Mouse (Mus musculus) lung, embryonic 15.5 days (tissue): Measurements from ENCODE around the gene Fam163b. TPM values are rescaled to one million over a fixed set of nuclear protein-coding genes. Genes with fewer than 3 reads are reported as not detected.

ENCODE experiments used
- ATAC-seq: fragments of 200-750 bp; cut with Nextera tagmentation; 2 replicates; pipeline ENCODE4 v1.8.0; 2017; ENCODE audit warnings: moderate number of reproducible peaks, borderline replicate concordance; ENCODE audit not compliant: low FRiP score, low TSS enrichment; ENCODE audit errors: extremely low read depth
- H3K27ac ChIP-seq: fragments of 300-500 bp; sonication (generic); 2 replicates; pipeline ENCODE4 v1.5.1; 2015; ENCODE audit warnings: moderate library complexity, mild to moderate bottlenecking, inconsistent platforms
- H3K27me3 ChIP-seq: fragments of 300-500 bp; sonication (generic); 2 replicates; pipeline ENCODE4 v1.6.1; 2015; ENCODE audit warnings: inconsistent platforms
- H3K36me3 ChIP-seq: fragments of 300-500 bp; sonication (generic); 2 replicates; pipeline ENCODE4 v1.6.1; 2015; ENCODE audit warnings: inconsistent platforms
- H3K4me1 ChIP-seq: fragments of 300-500 bp; sonication (generic); 2 replicates; pipeline ENCODE4 v1.6.1; 2015; ENCODE audit warnings: inconsistent platforms
- H3K4me2 ChIP-seq: fragments of 300-500 bp; sonication (generic); 2 replicates; pipeline ENCODE4 v1.6.1; 2015; ENCODE audit warnings: inconsistent platforms, mild to moderate bottlenecking, moderate library complexity
- H3K4me3 ChIP-seq: fragments of 300-500 bp; sonication (generic); 2 replicates; pipeline ENCODE4 v1.5.1; 2015; ENCODE audit warnings: mild to moderate bottlenecking, inconsistent platforms
- H3K9ac ChIP-seq: fragments of 300-500 bp; sonication (generic); 2 replicates; pipeline ENCODE4 v1.6.1; 2015; ENCODE audit warnings: inconsistent platforms
- H3K9me3 ChIP-seq: fragments of 300-500 bp; sonication (generic); 2 replicates; pipeline ENCODE4 v1.6.1; 2016; ENCODE audit warnings: inconsistent platforms
- whole genome bisulfite sequencing: fragments of 180-500 bp; shearing (Covaris S2); methylation state at CpG from one replicate; pipeline ENCODE4 v1.1.7; 2015; 5-methylcytosine and 5-hydroxymethylcytosine counted together
- polyA plus RNA-seq: library from polyadenylated mRNA; unstranded; fragments of >200 nt; fragmentation: Nextera tagmentation; extraction: Ambion mirVana; gene quantifications from 2 replicates; pipeline ENCODE4 v1.2.1, GENCODE M21; 2015

The Fam163b gene
- polyA plus RNA-seq = 0.69 and 0.70 TPM in 2 replicates

- under 1% methylated on average over 61 of the region's 62 CpGs for WGBS
- Histone ChIP-seq H3K9me3 (no peaks in the 10 kb centered on the region), H3K4me1 (peaks cover 6% of the 10 kb centered on the region; the same call in 1 of the 2 replicates), H3K36me3 (no peaks in the 10 kb centered on the region), H3K27ac (no peak within 1 kb of the TSS), H3K4me2 (peak within 1 kb of the TSS; percentile 83), H3K27me3 (peaks cover 57% of the 10 kb centered on the region), H3K9ac (0 out of 2 replicates have a peak within 1 kb of the TSS, but pooled peaks have one; percentile 0), H3K4me3 (peak within 1 kb of the TSS; percentile 39)
- ATAC-seq = peak; percentile 71; the same call in 1 of the 2 replicates
Measured at GRCm38 (mm10) chr2:27141950-27142693, at the start of gene Fam163b. TSS of gene Fam163b (minus strand) at chr2:27142491.

GRCm38 (mm10) chr2:27189994-27190393, 47.7 kb upstream of the Fam163b start:
- no peak for ATAC-seq
- no peaks in the 10 kb centered on the region for H3K4me1 ChIP-seq
- H3K27ac ChIP-seq = no peak overlapping the region
- H3K36me3 ChIP-seq = 0 out of 2 replicates have a peak, but pooled peaks cover 3% of the 10 kb centered on the region
- H3K9me3 ChIP-seq = no peaks in the 10 kb centered on the region
- 45% methylated on average over 4 of the region's 4 CpGs for WGBS
- no peaks in the 10 kb centered on the region for H3K27me3 ChIP-seq
- H3K4me3 ChIP-seq = no peak overlapping the region
- H3K9ac ChIP-seq = no peak overlapping the region
- no peak overlapping the region for H3K4me2 ChIP-seq

- Histone ChIP-seq H3K4me1 (peaks cover 9% of the 10 kb centered on the region; the same call in 1 of the 2 replicates), H3K9me3 (no peaks in the 10 kb centered on the region), H3K27me3 (no peaks in the 10 kb centered on the region), H3K9ac (no peak overlapping the region), H3K4me3 (no peak overlapping the region), H3K36me3 (no peaks in the 10 kb centered on the region), H3K4me2 (no peak overlapping the region), H3K27ac (no peak overlapping the region)
- ATAC-seq = no peak
- WGBS = 63% methylated on average over 6 of the region's 6 CpGs
Measured at GRCm38 (mm10) chr2:27187531-27187930, 45.2 kb upstream of the Fam163b start.

GRCm38 (mm10) chr2:27183734-27184133, 41.4 kb upstream of the Fam163b start:
- WGBS = 35% methylated on average over 12 of the region's 12 CpGs
- no peak overlapping the region for H3K27ac ChIP-seq
- H3K9me3 ChIP-seq = no peaks in the 10 kb centered on the region
- ATAC-seq = peak; percentile 50
- peaks cover 30% of the 10 kb centered on the region for H3K4me1 ChIP-seq
- 0 out of 2 replicates have a peak, but pooled peaks cover 4% of the 10 kb centered on the region for H3K27me3 ChIP-seq
- H3K9ac ChIP-seq = no peak overlapping the region
- no peaks in the 10 kb centered on the region for H3K36me3 ChIP-seq
- no peak overlapping the region for H3K4me3 ChIP-seq
- no peak overlapping the region for H3K4me2 ChIP-seq

GRCm38 (mm10) chr2:27181907-27182306, 39.6 kb upstream of the Fam163b start:
- ATAC-seq = peak; percentile 64; the same call in 1 of the 2 replicates

GRCm38 (mm10) chr2:27179101-27179500, 36.8 kb upstream of the Fam163b start:
- Histone ChIP-seq H3K4me2 (no peak overlapping the region), H3K9me3 (no peaks in the 10 kb centered on the region), H3K27me3 (0 out of 2 replicates have a peak, but pooled peaks cover 6% of the 10 kb centered on the region), H3K4me3 (no peak overlapping the region), H3K27ac (no peak overlapping the region), H3K4me1 (peaks cover 32% of the 10 kb centered on the region), H3K9ac (no peak overlapping the region), H3K36me3 (no peaks in the 10 kb centered on the region)
- ATAC-seq = no peak
- 55% methylated on average over 8 of the region's 8 CpGs for WGBS

More at GRCm38 (mm10) chr2:27181907-27182306, 39.6 kb upstream of the Fam163b start:
- H3K4me3 ChIP-seq = no peak overlapping the region
- peak overlapping the region; percentile 16; the same call in 1 of the 2 replicates for H3K27ac ChIP-seq
- H3K4me1 ChIP-seq = peaks cover 32% of the 10 kb centered on the region
- WGBS = 29% methylated on average over 4 of the region's 4 CpGs
- no peaks in the 10 kb centered on the region for H3K9me3 ChIP-seq
- H3K4me2 ChIP-seq = no peak overlapping the region
- 0 out of 2 replicates have a peak, but pooled peaks cover 6% of the 10 kb centered on the region for H3K27me3 ChIP-seq
- H3K36me3 ChIP-seq = no peaks in the 10 kb centered on the region
- no peak overlapping the region for H3K9ac ChIP-seq

- H3K27me3 ChIP-seq = 0 out of 2 replicates have a peak, but pooled peaks cover 6% of the 10 kb centered on the region
- H3K4me2 ChIP-seq = no peak overlapping the region
- H3K9me3 ChIP-seq = no peaks in the 10 kb centered on the region
- H3K36me3 ChIP-seq = no peaks in the 10 kb centered on the region
- 50% methylated on average over 10 of the region's 10 CpGs for WGBS
- H3K4me3 ChIP-seq = no peak overlapping the region
- peaks cover 9% of the 10 kb centered on the region for H3K4me1 ChIP-seq
- peak; percentile 11; the same call in 1 of the 2 replicates for ATAC-seq
- no peak overlapping the region for H3K9ac ChIP-seq
- no peak overlapping the region for H3K27ac ChIP-seq
Measured at GRCm38 (mm10) chr2:27175696-27176267, 33.5 kb upstream of the Fam163b start.

- WGBS = 65% methylated on average over 2 of the region's 2 CpGs
- 0 out of 2 replicates have a peak, but pooled peaks cover 6% of the 10 kb centered on the region for H3K27me3 ChIP-seq
- no peaks in the 10 kb centered on the region for H3K9me3 ChIP-seq
- no peak overlapping the region for H3K9ac ChIP-seq
- H3K4me3 ChIP-seq = no peak overlapping the region
- H3K27ac ChIP-seq = no peak overlapping the region
- no peak overlapping the region for H3K4me2 ChIP-seq
- H3K36me3 ChIP-seq = no peaks in the 10 kb centered on the region
- ATAC-seq = no peak
- peaks cover 7% of the 10 kb centered on the region for H3K4me1 ChIP-seq
Measured at GRCm38 (mm10) chr2:27174242-27174641, 32.0 kb upstream of the Fam163b start.

GRCm38 (mm10) chr2:27166999-27167398, 24.7 kb upstream of the Fam163b start:
- 7% methylated on average over 2 of the region's 2 CpGs for WGBS
- Histone ChIP-seq H3K9me3 (no peaks in the 10 kb centered on the region), H3K9ac (no peak overlapping the region), H3K27me3 (no peaks in the 10 kb centered on the region), H3K27ac (peak overlapping the region; percentile 63), H3K4me2 (no peak overlapping the region), H3K4me1 (peaks cover 15% of the 10 kb centered on the region), H3K36me3 (no peaks in the 10 kb centered on the region), H3K4me3 (no peak overlapping the region)
- no peak for ATAC-seq

GRCm38 (mm10) chr2:27166074-27166473, 23.8 kb upstream of the Fam163b start:
- WGBS = 75% methylated on average over 2 of the region's 2 CpGs
- Histone ChIP-seq H3K4me1 (peaks cover 15% of the 10 kb centered on the region), H3K9ac (no peak overlapping the region), H3K27ac (no peak overlapping the region), H3K4me3 (no peak overlapping the region), H3K4me2 (no peak overlapping the region), H3K9me3 (no peaks in the 10 kb centered on the region), H3K27me3 (no peaks in the 10 kb centered on the region), H3K36me3 (no peaks in the 10 kb centered on the region)
- no peak for ATAC-seq

- peaks cover 15% of the 10 kb centered on the region for H3K4me1 ChIP-seq
- H3K9ac ChIP-seq = no peak within 1 kb of the TSS
- H3K27ac ChIP-seq = no peak within 1 kb of the TSS
- H3K9me3 ChIP-seq = no peaks in the 10 kb centered on the region
- no peaks in the 10 kb centered on the region for H3K27me3 ChIP-seq
- no peak for ATAC-seq
- no peak within 1 kb of the TSS for H3K4me3 ChIP-seq
- H3K36me3 ChIP-seq = no peaks in the 10 kb centered on the region
- H3K4me2 ChIP-seq = no peak within 1 kb of the TSS
- WGBS = 65% methylated on average over 12 of the region's 12 CpGs
Measured at GRCm38 (mm10) chr2:27164796-27165590, 22.7 kb upstream of the Fam163b start, which contains the start of gene Dbh. TSS of gene Dbh (plus strand) at chr2:27165233.
